Comparison of ENCODE assay signal across 8 mouse cellular contexts in genomic region chr15:93227764-93228079, GRCm38 (mm10). TPM values are rescaled to one million over a fixed set of nuclear protein-coding genes. Genes with fewer than 3 reads are reported as not detected.
DNase-seq lines count a peak whose midpoint lies in the region; ATAC-seq and TF ChIP-seq lines count a peak whose summit lies in the region.

No protein-coding gene starts in this region.

- peak; percentile 28 for DNase-seq in thymus, adult 2 months
- no peak for DNase-seq in thymus, adult 18-20 months
- peak; percentile 41 for DNase-seq in kidney, postnatal 14 days
- DNase-seq in lung, postnatal 14 days = peak; percentile 15
- DNase-seq in gastrocnemius, postnatal 25 days = no peak

- no peaks in the 10 kb centered on the region for H3K27me3 ChIP-seq in thymus, adult 2 months (ENCODE audit: control insufficient read depth, insufficient read depth, low read length)
- no peaks in the 10 kb centered on the region for H3K27me3 ChIP-seq in forebrain, embryonic 15.5 days
- H3K27me3 ChIP-seq in small intestine, adult 2 months (ENCODE audit: control insufficient read depth, insufficient read depth, low read length) = no peaks in the 10 kb centered on the region

- peak; percentile 61; the same call in 1 of the 2 replicates for TF ChIP-seq CTCF in thymus, adult 2 months (IDR thresholded peaks at IDR 0.05; ENCODE audit: borderline replicate concordance, control insufficient read depth, extremely low read depth, insufficient read depth, low read length, poor library complexity)
- TF ChIP-seq CTCF in bone marrow macrophage, adult 2 months (IDR thresholded peaks at IDR 0.05; ENCODE audit: low read depth, low read length) = peak; percentile 44; the same call in 1 of the 2 replicates
- TF ChIP-seq CTCF in small intestine, adult 2 months (IDR thresholded peaks at IDR 0.05; ENCODE audit: extremely low read depth, insufficient read length, insufficient replicate concordance, low read depth, low read length) = peak; percentile 36; the same call in 1 of the 2 replicates

- ATAC-seq in forebrain, embryonic 15.5 days (replicated peaks) = peak; percentile 60

- WGBS in thymus, adult 2 months = 22% methylated on average over 6 of the region's 6 CpGs
- WGBS in forebrain, embryonic 15.5 days = 27% methylated on average over 6 of the region's 6 CpGs
- WGBS in small intestine, adult 2 months = 27% methylated on average over 6 of the region's 6 CpGs

- H3K4me2 ChIP-seq in forebrain, embryonic 15.5 days (replicated peaks) = no peak overlapping the region

- no peaks in the 10 kb centered on the region for H3K36me3 ChIP-seq in thymus, adult 2 months (ENCODE audit: control insufficient read depth, insufficient read depth, low read length)
- no peaks in the 10 kb centered on the region for H3K36me3 ChIP-seq in forebrain, embryonic 15.5 days
- no peaks in the 10 kb centered on the region for H3K36me3 ChIP-seq in small intestine, adult 2 months (ENCODE audit: control insufficient read depth, insufficient read depth, low read length)

- TF ChIP-seq POLR2A in thymus, adult 2 months (IDR thresholded peaks at IDR 0.05; ENCODE audit: control insufficient read depth, extremely low read depth, insufficient read depth, low read length, poor library complexity) = no peak
- TF ChIP-seq POLR2A in bone marrow macrophage, adult 2 months (IDR thresholded peaks at IDR 0.05; ENCODE audit: borderline replicate concordance, low read depth, low read length) = no peak
- no peak for TF ChIP-seq POLR2A in small intestine, adult 2 months (IDR thresholded peaks at IDR 0.05; ENCODE audit: low read depth, low read length)

- H3K9ac ChIP-seq in forebrain, embryonic 15.5 days (replicated peaks) = no peak overlapping the region

- no peak overlapping the region for H3K27ac ChIP-seq in thymus, adult 2 months (ENCODE audit: control insufficient read depth, insufficient read depth, low read length)
- no peak overlapping the region for H3K27ac ChIP-seq in bone marrow macrophage, adult 2 months (ENCODE audit: insufficient read depth, low read depth, low read length)
- no peak overlapping the region for H3K27ac ChIP-seq in forebrain, embryonic 15.5 days (replicated peaks)
- no peak overlapping the region for H3K27ac ChIP-seq in small intestine, adult 2 months (ENCODE audit: insufficient read depth, low read depth, low read length)

- no peak overlapping the region for H3K4me3 ChIP-seq in thymus, adult 2 months (ENCODE audit: control insufficient read depth, insufficient read depth, low read length)
- no peak overlapping the region for H3K4me3 ChIP-seq in bone marrow macrophage, adult 2 months (ENCODE audit: insufficient read depth, low read length)
- H3K4me3 ChIP-seq in forebrain, embryonic 15.5 days = no peak overlapping the region
- no peak overlapping the region for H3K4me3 ChIP-seq in small intestine, adult 2 months (ENCODE audit: low read depth, low read length)

- H3K4me1 ChIP-seq in thymus, adult 2 months (replicated peaks; ENCODE audit: control insufficient read depth, insufficient read depth, low read length) = peaks cover 7% of the 10 kb centered on the region; the same call in 1 of the 2 replicates
- no peaks in the 10 kb centered on the region for H3K4me1 ChIP-seq in bone marrow macrophage, adult 2 months (ENCODE audit: control insufficient read depth, insufficient read depth, low read length)
- H3K4me1 ChIP-seq in forebrain, embryonic 15.5 days = peaks cover 11% of the 10 kb centered on the region
- H3K4me1 ChIP-seq in small intestine, adult 2 months (ENCODE audit: control insufficient read depth, insufficient read depth, insufficient read length, low read length) = no peaks in the 10 kb centered on the region

- H3K9me3 ChIP-seq in forebrain, embryonic 15.5 days = no peaks in the 10 kb centered on the region

RNA-seq across cellular contexts. Expression of gene Gxylt1, which starts 47.3 kb away (rescaled TPM):
- polyA plus RNA-seq in thymus, adult 2 months (2012; rRNA removed) = 4.0 and 4.4 TPM in 2 replicates
- polyA plus RNA-seq in bone marrow macrophage, adult 2 months (2012; ENCODE audit: insufficient read depth, insufficient read length, missing spikeins) = 23.7 and 24.2 TPM in 2 replicates
- polyA plus RNA-seq in forebrain, embryonic 15.5 days (2015; fragmentation: Nextera tagmentation; extraction: Ambion mirVana) = 10.5 and 10.8 TPM in 2 replicates
- 0.41 and 0.96 TPM in 2 replicates for polyA plus RNA-seq in small intestine, adult 2 months (2012; rRNA removed)
- 1 to 10 TPM; 5.0 to 5.4 TPM for total RNA-seq in gastrocnemius, postnatal 25 days (2021)

Comparison
In these comparisons a context has a peak if more than half of its experiments do, and no peak if none do; other contexts are left out.
1. DNase-seq: peak in thymus, adult 2 months (single experiment), kidney, postnatal 14 days (single experiment) and lung, postnatal 14 days (single experiment); none in thymus, adult 18-20 months (0 of 2) and gastrocnemius, postnatal 25 days (single experiment).
2. Peak in every context shown above with its lines, with median percentiles within 50 percentile points of each other: CTCF ChIP-seq.